Mouse (Mus musculus) cortical plate, adult 2 months (tissue): ENCODE data around the gene Tufm.

ENCODE experiments used
- CTCF ChIP-seq: fragments of 200-500 bp; IDR thresholded peaks from 2 replicates; pipeline ENCODE4 v1.5.1; 2011; ENCODE audit warnings: mild to moderate bottlenecking, control low read depth, low read length; ENCODE audit not compliant: insufficient read depth; ENCODE audit errors: extremely low read depth
- POLR2A ChIP-seq: fragments of 200-500 bp; IDR thresholded peaks from 2 replicates; pipeline ENCODE4 v1.6.1; 2011; ENCODE audit warnings: mild to moderate bottlenecking, low read length, control low read depth; ENCODE audit not compliant: insufficient read depth; ENCODE audit errors: extremely low read depth

- TF ChIP-seq POLR2A, result no peak
- no peak for TF ChIP-seq CTCF
Measured at GRCm38 (mm10) chr7:126502751-126503150, 15.6 kb downstream of the Tufm start.
